Mouse (Mus musculus) G1E (cell line): ENCODE data around the gene Plac9a.
"Not testable (repeated sequence)": the region's sequence is repeated elsewhere in the genome, so short reads cannot be mapped to it uniquely, and the experiment has no call there.

Source experiments
- CTCF ChIP-seq: IDR thresholded peaks from 2 replicates; pipeline ENCODE4 v1.5.1; 2012; ENCODE audit warnings: low read depth, low read length, inconsistent platforms, mixed read lengths
- GATA1 ChIP-seq: IDR thresholded peaks from 2 replicates; pipeline ENCODE4 v1.6.1; 2012; ENCODE audit warnings: borderline replicate concordance, low read length, inconsistent platforms, mixed read lengths

GRCm38 (mm10) chr14:25938004-25938403 is 35.1 kb upstream of the Plac9a start, which contains the start of gene Cphx1:
- TF ChIP-seq CTCF, GATA1: not testable (repeated sequence)
